Mouse (Mus musculus) forebrain, embryonic 13.5 days (tissue): ENCODE data around the gene BC048671. TPM values are rescaled to one million over a fixed set of nuclear protein-coding genes. Genes with fewer than 3 reads are reported as not detected.

Experiments used
- polyA plus RNA-seq: library from polyadenylated mRNA; unstranded; fragments of >200 nt; fragmentation: Nextera tagmentation; extraction: Ambion mirVana; gene quantifications from 2 replicates; pipeline ENCODE4 v1.2.1, GENCODE M21; 2015

BC048671 gene
- polyA plus RNA-seq, 1 experiment from 2014 or later = not detected

Other genes with a start within 250 kb of the BC048671 start
- not detected in 2 replicates for gene Vmn1r49, start 222.7 kb upstream of the BC048671 start, polyA plus RNA-seq
- not detected in 2 replicates for gene Vmn1r50, start 199.8 kb upstream of the BC048671 start, polyA plus RNA-seq
- not detected in 2 replicates for gene Vmn1r51, start 178.6 kb upstream of the BC048671 start, polyA plus RNA-seq
- not detected in 2 replicates for gene Vmn1r52, start 126.4 kb upstream of the BC048671 start, polyA plus RNA-seq
- not detected in 2 replicates for gene V1ra8, start 98.4 kb upstream of the BC048671 start, polyA plus RNA-seq
- gene Vmn1r53, start 76.8 kb upstream of the BC048671 start, polyA plus RNA-seq = not detected in 2 replicates
- gene Vmn1r54, start 54.9 kb upstream of the BC048671 start, polyA plus RNA-seq = not detected in 2 replicates
- 0.18 TPM in 1 of 2 replicates, not detected in the other for gene Chst13, start 24.0 kb downstream of the BC048671 start, polyA plus RNA-seq
- not detected in 2 replicates for gene Uroc1, start 32.1 kb downstream of the BC048671 start, polyA plus RNA-seq
- 9.1 and 10.3 TPM in 2 replicates for gene Zxdc, start 68.3 kb downstream of the BC048671 start, polyA plus RNA-seq
- 3.1 TPM in 2 replicates for gene Cfap100, start 127.6 kb downstream of the BC048671 start, polyA plus RNA-seq
- gene Klf15, start 161.4 kb downstream of the BC048671 start, polyA plus RNA-seq = 6.5 and 7.0 TPM in 2 replicates
- gene Aldh1l1, start 185.2 kb downstream of the BC048671 start, polyA plus RNA-seq = 8.1 and 9.6 TPM in 2 replicates